Mouse (Mus musculus): ENCODE data around the gene L3mbtl4. TPM values are rescaled to one million over a fixed set of nuclear protein-coding genes. Genes with fewer than 3 reads are reported as not detected.

The L3mbtl4 gene
- polyA plus RNA-seq, 1 experiment from 2014 or later, result not detected

- no peaks in the 10 kb centered on the region for H3K36me3 ChIP-seq (ENCODE audit: control insufficient read depth, insufficient read depth, low read length)
- WGBS, result 68% methylated on average over 6 of the region's 6 CpGs
- H3K27me3 ChIP-seq (ENCODE audit: control insufficient read depth, insufficient read depth, low read length), result no peaks in the 10 kb centered on the region
- no peak within 1 kb of the TSS for H3K27ac ChIP-seq (replicated peaks in 1 of 2; ENCODE audit: control insufficient read depth in 1 of 2, insufficient read depth in 1 of 2, low read depth in 2 of 2, low read length in 2 of 2)
- no peaks in the 10 kb centered on the region for H3K4me1 ChIP-seq (ENCODE audit: control insufficient read depth in 2 of 2, insufficient read depth in 2 of 2, low read length in 2 of 2)
- H3K9ac ChIP-seq (ENCODE audit: low read length), result no peak within 1 kb of the TSS
- H3K4me2 ChIP-seq (ENCODE audit: low read length), result no peak within 1 kb of the TSS
- ATAC-seq (ENCODE audit: insufficient number of reproducible peaks, insufficient read depth, low FRiP score, low read depth), result no peak
- H3K4me3 ChIP-seq (ENCODE audit: control insufficient read depth in 1 of 2, insufficient read depth in 1 of 2, low read depth in 1 of 2, low read length in 2 of 2), result no peak within 1 kb of the TSS
- H3K9me3 ChIP-seq (ENCODE audit: control insufficient read depth, low read length), result no peaks in the 10 kb centered on the region
Observed at GRCm38 (mm10) chr17:68826323-68826722, 552.7 kb downstream of the L3mbtl4 start, which contains the start of gene Tmem200c. TSS of gene Tmem200c (plus strand) at chr17:68826623.

Data from heart, embryonic 14.5 days (tissue).